Mouse (Mus musculus) megakaryocyte, embryonic 14.5 days (primary cell): ENCODE data around the gene Chodl. TPM values are rescaled to one million over a fixed set of nuclear protein-coding genes. Genes with fewer than 3 reads are reported as not detected.

Experiments used
- H3K27me3 ChIP-seq: replicated peaks from 2 replicates; pipeline ENCODE3; 2012; ENCODE audit warnings: inconsistent platforms
- H3K36me3 ChIP-seq: replicated peaks from 2 replicates; pipeline ENCODE3; 2012; ENCODE audit warnings: low read length, inconsistent platforms, mixed read lengths
- H3K4me1 ChIP-seq: 2 replicates; pipeline ENCODE4 v1.6.1; 2012; ENCODE audit warnings: inconsistent platforms
- H3K4me3 ChIP-seq: replicated peaks from 2 replicates; pipeline ENCODE3; 2012; ENCODE audit warnings: moderate library complexity, mild to moderate bottlenecking, inconsistent platforms
- H3K9me3 ChIP-seq: 2 replicates; pipeline ENCODE4 v1.6.1; 2012; ENCODE audit warnings: inconsistent platforms
- FLI1 ChIP-seq: IDR thresholded peaks from 2 replicates; pipeline ENCODE4 v1.6.1; 2012; ENCODE audit warnings: low read length, inconsistent platforms, mixed read lengths
- GATA1 ChIP-seq: IDR thresholded peaks from 3 replicates; pipeline ENCODE4 v1.6.1; 2012; ENCODE audit warnings: mixed read lengths, low read length, inconsistent platforms, borderline replicate concordance
- polyA plus RNA-seq: library from polyadenylated mRNA; stranded (reverse); fragments of >175 nt; gene quantifications from 2 replicates; pipeline ENCODE4 v1.2.3, GENCODE M21; 2012; ENCODE audit warnings: low replicate concordance; ENCODE audit not compliant: insufficient read depth

Chodl gene
- not detected in 2 replicates for polyA plus RNA-seq

DNA sequence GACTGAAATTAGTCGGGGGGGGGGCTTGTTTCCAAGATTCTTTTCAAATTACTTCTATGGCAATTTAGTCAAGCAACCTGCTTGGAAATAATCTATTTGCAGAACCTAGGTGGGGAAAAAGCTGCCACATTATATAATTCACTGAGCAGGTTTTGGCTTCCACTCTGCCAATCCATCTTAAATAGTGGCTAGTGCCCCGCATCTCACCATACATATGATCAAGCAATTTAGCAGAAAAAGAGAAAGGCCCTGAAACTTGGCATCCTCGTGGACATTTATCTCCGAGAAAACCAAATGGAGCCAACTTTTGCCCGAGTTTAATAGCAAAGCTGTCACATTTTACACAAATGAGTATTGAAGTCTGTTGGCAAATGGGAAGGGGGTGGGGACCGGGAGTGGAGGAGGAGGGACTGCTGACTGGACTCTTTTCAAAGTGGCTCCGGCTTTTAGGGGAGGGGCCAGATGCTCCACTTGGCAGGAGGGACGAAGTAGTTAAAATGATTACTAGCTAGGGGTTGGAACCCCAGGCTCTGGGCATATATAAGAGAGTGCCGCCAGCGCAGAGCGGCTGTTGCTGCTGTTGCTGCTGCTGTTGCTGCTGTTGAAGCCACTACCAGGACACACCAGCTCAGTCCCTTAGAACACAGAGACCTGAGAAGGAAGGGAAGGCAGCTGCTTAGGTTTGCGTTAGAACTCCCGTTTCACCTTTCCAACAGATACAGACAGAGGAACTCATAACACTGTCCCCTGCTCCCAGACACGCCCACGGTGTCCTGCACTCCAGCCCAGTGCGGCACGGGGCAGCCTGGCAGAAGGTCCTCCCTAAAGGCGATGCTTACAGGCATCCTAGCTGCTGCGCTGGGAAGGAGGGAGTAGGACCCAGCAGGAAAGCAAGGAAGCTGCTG lies at the start of gene Chodl:
TSS of gene Chodl (plus strand) at position 567 of the 905 bp plus-strand sequence.
- H3K4me3 ChIP-seq = no peak within 1 kb of the TSS
- TF ChIP-seq GATA1 = no peak
- no peak for TF ChIP-seq FLI1

DNA sequence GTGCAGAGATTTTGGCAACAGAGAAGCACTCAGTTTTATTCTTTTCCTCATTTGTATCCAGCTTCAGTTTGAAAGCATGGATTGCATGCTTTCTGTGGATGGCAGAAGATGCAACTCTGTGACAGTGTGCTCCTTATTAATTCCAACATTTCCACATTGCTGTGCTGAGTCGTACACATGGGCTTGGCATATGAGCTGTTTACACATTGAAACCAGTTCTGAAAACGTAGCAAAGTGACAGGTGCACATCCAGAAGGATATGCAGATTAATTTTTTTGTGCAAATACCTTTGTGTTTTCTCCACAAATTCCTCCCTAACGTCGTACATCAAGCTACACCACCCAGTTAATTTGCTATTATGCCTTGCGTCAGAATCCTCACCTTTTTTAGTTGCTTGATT lies 8.1 kb upstream of the Chodl start:
- H3K4me3 ChIP-seq = no peak overlapping the region
- H3K36me3 ChIP-seq = no peaks in the 10 kb centered on the region
- H3K27me3 ChIP-seq = no peaks in the 10 kb centered on the region
- TF ChIP-seq FLI1 = no peak
- no peak for TF ChIP-seq GATA1
- no peaks in the 10 kb centered on the region for H3K4me1 ChIP-seq
- no peaks in the 10 kb centered on the region for H3K9me3 ChIP-seq

More for the DNA sequence above, at the start of gene Chodl:
- Histone ChIP-seq H3K4me1 (peaks cover 6% of the 10 kb centered on the region; the same call in 1 of the 2 replicates), H3K9me3 (peaks cover 9% of the 10 kb centered on the region; the same call in 1 of the 2 replicates), H3K36me3 (no peaks in the 10 kb centered on the region), H3K27me3 (peaks cover 10% of the 10 kb centered on the region)

DNA sequence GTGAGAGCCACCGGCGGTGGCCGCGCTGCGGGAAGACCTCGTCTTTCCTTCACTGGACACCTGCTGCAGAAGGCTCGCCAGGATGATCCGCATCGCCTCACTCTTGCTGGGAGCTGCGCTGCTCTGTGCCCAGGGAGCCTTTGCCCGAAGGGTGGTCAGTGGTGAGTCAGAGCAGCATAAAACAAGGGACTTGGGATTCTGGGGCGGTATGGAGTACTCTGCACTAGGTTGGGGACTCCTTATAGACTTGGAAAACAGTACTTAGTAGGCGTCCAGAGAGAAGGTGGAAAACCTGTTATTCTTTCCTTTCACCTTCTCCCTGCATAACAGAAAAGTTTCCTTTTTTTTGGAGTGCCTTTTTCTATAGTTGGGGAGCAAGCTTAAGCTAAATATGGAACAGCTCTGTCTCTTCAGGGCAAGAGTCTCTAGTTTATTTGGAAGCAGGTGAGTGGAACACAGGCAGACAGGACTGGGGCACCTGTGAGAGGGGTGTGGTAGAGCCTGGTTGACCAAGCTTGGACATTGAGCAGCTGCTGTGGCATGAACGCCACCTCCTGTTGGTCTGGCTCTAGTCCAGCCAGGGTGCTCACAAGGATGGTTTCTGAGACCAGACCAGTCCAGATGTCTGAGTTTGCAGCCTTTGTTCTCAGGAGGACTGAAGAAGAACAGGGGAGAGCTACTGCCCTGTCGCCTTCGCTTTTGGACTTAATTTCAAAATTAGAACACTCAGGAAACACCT lies 708 bp downstream of the Chodl start:
- Histone ChIP-seq H3K9me3 (peaks cover 9% of the 10 kb centered on the region; the same call in 1 of the 2 replicates), H3K27me3 (peaks cover 10% of the 10 kb centered on the region), H3K4me1 (peaks cover 6% of the 10 kb centered on the region; the same call in 1 of the 2 replicates), H3K4me3 (no peak overlapping the region), H3K36me3 (no peaks in the 10 kb centered on the region)
- TF ChIP-seq FLI1 = no peak
- TF ChIP-seq GATA1 = no peak

DNA sequence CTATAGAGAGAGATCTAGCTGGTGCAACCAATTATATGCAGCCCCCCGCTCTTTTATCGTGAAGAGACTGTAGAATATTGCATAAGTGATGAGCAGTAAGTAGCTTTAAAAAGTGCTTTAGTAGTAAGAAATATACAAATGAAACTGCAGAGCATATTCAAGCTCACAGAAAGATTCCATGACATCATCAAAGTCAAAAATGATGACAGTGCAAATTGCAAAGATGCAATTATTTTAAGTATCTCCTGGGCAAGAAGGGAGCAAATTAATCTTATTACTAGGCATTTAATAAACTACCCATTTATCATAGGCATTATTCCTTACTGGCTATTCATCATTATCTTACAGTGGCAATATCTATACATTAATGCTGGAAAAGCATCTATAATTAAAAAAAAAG lies 3.5 kb downstream of the Chodl start:
- Histone ChIP-seq H3K27me3 (peaks cover 10% of the 10 kb centered on the region), H3K36me3 (no peaks in the 10 kb centered on the region), H3K4me3 (no peak overlapping the region), H3K4me1 (peaks cover 6% of the 10 kb centered on the region; the same call in 1 of the 2 replicates), H3K9me3 (peaks cover 9% of the 10 kb centered on the region; the same call in 1 of the 2 replicates)
- TF ChIP-seq GATA1 (no peak), FLI1 (no peak)

DNA sequence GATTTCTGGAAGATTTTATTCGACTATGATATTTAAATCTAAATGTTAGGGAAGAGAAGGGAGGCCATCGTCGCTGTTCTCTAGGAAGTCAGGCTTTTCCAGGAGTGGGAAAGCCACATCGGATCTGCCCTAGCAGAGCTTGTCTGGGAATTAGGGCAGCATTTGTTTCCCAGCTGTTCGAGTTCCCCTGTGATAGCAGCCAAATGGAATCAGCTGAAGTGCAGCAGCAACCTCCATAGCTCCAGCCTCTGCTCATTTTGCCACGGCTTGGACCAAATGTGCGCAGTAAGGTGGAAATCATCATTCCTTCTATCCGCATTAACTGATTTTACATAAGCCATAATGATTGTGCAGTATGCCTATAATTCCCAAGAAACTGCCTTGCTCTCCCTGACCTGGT lies 7.0 kb downstream of the Chodl start:
- no peaks in the 10 kb centered on the region for H3K36me3 ChIP-seq
- TF ChIP-seq GATA1 (no peak), FLI1 (no peak)
- no peaks in the 10 kb centered on the region for H3K27me3 ChIP-seq
- H3K4me3 ChIP-seq = no peak overlapping the region
- no peaks in the 10 kb centered on the region for H3K9me3 ChIP-seq
- no peaks in the 10 kb centered on the region for H3K4me1 ChIP-seq

DNA sequence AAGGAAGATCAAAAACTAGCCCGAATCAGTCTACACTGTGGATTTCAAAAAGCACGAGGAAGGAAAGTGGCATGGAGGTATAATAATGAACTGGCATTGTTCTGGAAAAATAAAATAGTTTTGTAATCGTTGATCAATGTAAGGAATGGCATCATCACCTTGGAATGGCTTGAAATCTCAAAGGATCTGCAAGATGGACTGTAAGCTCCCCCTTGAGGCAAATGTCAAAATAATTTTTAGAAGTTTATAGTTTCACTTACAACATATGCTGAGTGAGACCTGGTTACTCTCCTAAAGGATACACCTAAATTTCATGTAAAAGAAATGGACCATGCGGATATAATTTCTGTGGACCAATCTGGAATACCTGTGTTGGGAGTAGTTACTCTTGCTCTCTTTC lies 19.6 kb downstream of the Chodl start:
- H3K27me3 ChIP-seq = no peaks in the 10 kb centered on the region
- H3K9me3 ChIP-seq = no peaks in the 10 kb centered on the region
- H3K4me3 ChIP-seq = no peak overlapping the region
- TF ChIP-seq FLI1 = no peak
- no peak for TF ChIP-seq GATA1
- no peaks in the 10 kb centered on the region for H3K36me3 ChIP-seq
- H3K4me1 ChIP-seq = no peaks in the 10 kb centered on the region

DNA sequence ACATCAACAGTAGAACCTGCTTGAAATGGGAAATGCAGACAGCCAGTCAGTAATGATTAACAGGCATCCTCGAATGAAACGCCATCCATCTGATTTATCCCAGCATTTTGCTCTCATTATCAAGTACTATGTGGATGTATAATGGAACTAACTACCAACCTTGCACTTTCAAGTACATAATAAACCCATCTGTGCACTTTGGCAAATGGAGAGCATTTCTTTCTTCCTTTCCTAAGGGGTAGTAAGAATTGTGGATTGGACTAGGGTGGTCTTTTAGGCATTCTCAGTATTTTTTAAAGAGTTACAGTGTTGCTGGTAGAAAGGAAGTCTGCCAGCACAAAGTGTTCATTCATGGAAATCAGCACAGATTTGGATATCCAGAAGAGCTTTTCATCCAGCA lies 26.7 kb downstream of the Chodl start:
- H3K27me3 ChIP-seq = no peaks in the 10 kb centered on the region
- H3K9me3 ChIP-seq = no peaks in the 10 kb centered on the region
- H3K4me3 ChIP-seq = no peak overlapping the region
- no peak for TF ChIP-seq FLI1
- TF ChIP-seq GATA1 = no peak
- H3K4me1 ChIP-seq = no peaks in the 10 kb centered on the region
- no peaks in the 10 kb centered on the region for H3K36me3 ChIP-seq

DNA sequence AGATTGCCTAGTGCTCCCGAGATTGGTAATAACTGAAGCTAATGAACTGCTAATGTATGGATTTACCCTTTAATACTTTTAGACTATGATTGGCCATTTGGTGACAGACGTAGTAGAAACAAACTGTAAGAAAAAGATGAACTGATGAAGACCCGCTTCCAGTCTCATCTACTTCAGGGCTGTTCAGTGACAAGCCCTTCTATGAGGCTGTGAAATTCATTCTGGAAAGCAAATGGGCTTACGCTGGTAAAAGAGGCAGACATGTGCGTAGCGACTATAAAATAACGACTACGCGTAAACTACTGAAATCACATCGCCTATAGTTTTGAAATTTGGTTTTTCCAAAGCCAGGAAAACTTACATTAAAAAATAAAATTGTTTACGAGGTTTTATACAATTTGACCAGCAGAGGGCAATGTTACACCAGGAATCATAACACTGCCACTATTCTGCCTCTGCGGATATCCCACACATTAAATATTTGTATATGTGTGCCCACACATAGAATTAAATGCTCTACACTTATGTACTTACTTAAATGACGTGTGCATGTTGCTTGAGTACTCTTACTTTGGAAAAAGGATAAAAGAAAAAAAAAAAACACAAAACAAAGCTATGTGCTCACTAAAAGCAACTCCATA lies 38.5 kb downstream of the Chodl start:
- TF ChIP-seq FLI1 = no peak
- TF ChIP-seq GATA1 = no peak
- Histone ChIP-seq H3K36me3 (no peaks in the 10 kb centered on the region), H3K4me3 (no peak overlapping the region), H3K27me3 (no peaks in the 10 kb centered on the region), H3K9me3 (no peaks in the 10 kb centered on the region), H3K4me1 (no peaks in the 10 kb centered on the region)

DNA sequence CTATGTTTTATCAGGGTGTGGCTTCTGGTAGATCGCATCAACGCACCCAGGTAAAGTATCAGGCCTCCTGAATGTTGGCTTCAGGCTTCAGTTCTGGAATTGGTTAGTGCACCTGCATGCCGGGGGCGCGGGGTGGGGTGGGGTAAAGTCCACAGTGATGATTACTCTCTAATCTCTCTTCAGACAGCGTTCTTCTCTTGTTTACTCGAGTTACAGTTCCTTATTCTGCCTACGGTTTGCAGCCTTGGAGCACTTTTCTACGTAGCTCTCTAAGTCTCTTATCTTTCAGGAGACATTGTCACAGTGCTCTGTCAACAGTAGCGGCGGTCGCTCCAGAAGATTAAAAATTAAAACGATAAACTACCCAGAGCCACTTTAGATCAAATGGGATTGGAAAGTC lies 43.4 kb downstream of the Chodl start:
- TF ChIP-seq FLI1 = no peak
- no peak for TF ChIP-seq GATA1
- H3K4me3 ChIP-seq = no peak overlapping the region
- H3K9me3 ChIP-seq = no peaks in the 10 kb centered on the region
- H3K36me3 ChIP-seq = no peaks in the 10 kb centered on the region
- no peaks in the 10 kb centered on the region for H3K27me3 ChIP-seq
- no peaks in the 10 kb centered on the region for H3K4me1 ChIP-seq
